Mouse (Mus musculus) megakaryocyte, embryonic 14.5 days (primary cell): ENCODE measurements around the gene Adprhl2. TPM values are rescaled to one million over a fixed set of nuclear protein-coding genes. Genes with fewer than 3 reads are reported as not detected.

ENCODE experiments used
- H3K27me3 ChIP-seq: replicated peaks from 2 replicates; pipeline ENCODE3; 2012; ENCODE audit warnings: inconsistent platforms
- H3K36me3 ChIP-seq: replicated peaks from 2 replicates; pipeline ENCODE3; 2012; ENCODE audit warnings: low read length, inconsistent platforms, mixed read lengths
- H3K4me1 ChIP-seq: 2 replicates; pipeline ENCODE4 v1.6.1; 2012; ENCODE audit warnings: inconsistent platforms
- H3K4me3 ChIP-seq: replicated peaks from 2 replicates; pipeline ENCODE3; 2012; ENCODE audit warnings: moderate library complexity, mild to moderate bottlenecking, inconsistent platforms
- H3K9me3 ChIP-seq: 2 replicates; pipeline ENCODE4 v1.6.1; 2012; ENCODE audit warnings: inconsistent platforms
- FLI1 ChIP-seq: IDR thresholded peaks from 2 replicates; pipeline ENCODE4 v1.6.1; 2012; ENCODE audit warnings: low read length, inconsistent platforms, mixed read lengths
- GATA1 ChIP-seq: IDR thresholded peaks from 3 replicates; pipeline ENCODE4 v1.6.1; 2012; ENCODE audit warnings: mixed read lengths, low read length, inconsistent platforms, borderline replicate concordance
- polyA plus RNA-seq: library from polyadenylated mRNA; stranded (reverse); fragments of >175 nt; gene quantifications from 2 replicates; pipeline ENCODE4 v1.2.3, GENCODE M21; 2012; ENCODE audit warnings: low replicate concordance; ENCODE audit not compliant: insufficient read depth

Adprhl2 gene
- polyA plus RNA-seq, 1 experiment: 35.0 TPM

GRCm38 (mm10) chr4:126277906-126278564 is 43.5 kb downstream of the Adprhl2 start:
- Histone ChIP-seq H3K27me3 (peaks cover 26% of the 10 kb centered on the region), H3K4me3 (peak overlapping the region; percentile 86), H3K36me3 (peaks cover 32% of the 10 kb centered on the region), H3K4me1 (peaks cover 14% of the 10 kb centered on the region), H3K9me3 (no peaks in the 10 kb centered on the region)
- no peak for TF ChIP-seq GATA1

- Histone ChIP-seq H3K4me1 (peaks cover 12% of the 10 kb centered on the region), H3K4me3 (no peak overlapping the region), H3K36me3 (peaks cover 48% of the 10 kb centered on the region), H3K9me3 (no peaks in the 10 kb centered on the region), H3K27me3 (peaks cover 11% of the 10 kb centered on the region)
- TF ChIP-seq GATA1 (no peak), FLI1 (no peak)
Observed at GRCm38 (mm10) chr4:126275681-126276131, 45.8 kb downstream of the Adprhl2 start.

- Histone ChIP-seq H3K9me3 (no peaks in the 10 kb centered on the region), H3K4me3 (no peak overlapping the region), H3K27me3 (peaks cover 7% of the 10 kb centered on the region), H3K4me1 (peaks cover 11% of the 10 kb centered on the region), H3K36me3 (peaks cover 53% of the 10 kb centered on the region)
- no peak for TF ChIP-seq FLI1
- no peak for TF ChIP-seq GATA1
Observed at GRCm38 (mm10) chr4:126275081-126275480, 46.4 kb downstream of the Adprhl2 start.

GRCm38 (mm10) chr4:126273753-126274152 is 47.8 kb downstream of the Adprhl2 start:
- Histone ChIP-seq H3K9me3 (no peaks in the 10 kb centered on the region), H3K27me3 (no peaks in the 10 kb centered on the region), H3K4me1 (peaks cover 14% of the 10 kb centered on the region)

GRCm38 (mm10) chr4:126269292-126269691 is 52.2 kb downstream of the Adprhl2 start:
- Histone ChIP-seq H3K9me3 (no peaks in the 10 kb centered on the region), H3K4me3 (no peak overlapping the region), H3K36me3 (peaks cover 64% of the 10 kb centered on the region), H3K27me3 (no peaks in the 10 kb centered on the region), H3K4me1 (peaks cover 19% of the 10 kb centered on the region)
- TF ChIP-seq GATA1: no peak
- TF ChIP-seq FLI1: no peak

More at GRCm38 (mm10) chr4:126273753-126274152, 47.8 kb downstream of the Adprhl2 start:
- Histone ChIP-seq H3K4me3 (no peak overlapping the region), H3K36me3 (peaks cover 56% of the 10 kb centered on the region)
- no peak for TF ChIP-seq FLI1
- TF ChIP-seq GATA1: no peak

Other genes starting within 250 kb of the Adprhl2 start
- 9.2 and 19.0 TPM in 2 replicates for gene Lsm10, start 225.1 kb downstream of the Adprhl2 start, polyA plus RNA-seq
- gene Stk40, start 217.7 kb downstream of the Adprhl2 start, polyA plus RNA-seq: 99.5 and 105 TPM in 2 replicates
- 18.4 and 56.4 TPM in 2 replicates for gene Eva1b, start 174.0 kb downstream of the Adprhl2 start, polyA plus RNA-seq
- 0.16 and 1.2 TPM in 2 replicates for gene Sh3d21, start 158.2 kb downstream of the Adprhl2 start, polyA plus RNA-seq
- 40.8 and 101 TPM in 2 replicates for gene Thrap3, start 118.9 kb downstream of the Adprhl2 start, polyA plus RNA-seq
- 90.9 and 105 TPM in 2 replicates for gene Map7d1, start 65.4 kb downstream of the Adprhl2 start, polyA plus RNA-seq
- 4.8 and 29.6 TPM in 2 replicates for gene Trappc3, start 59.4 kb downstream of the Adprhl2 start, polyA plus RNA-seq
- gene Col8a2, start 34.9 kb downstream of the Adprhl2 start, polyA plus RNA-seq: not detected in 2 replicates
- gene Tekt2, start 4.0 kb upstream of the Adprhl2 start, polyA plus RNA-seq: not detected in 2 replicates
- gene Ago3, start 107.9 kb upstream of the Adprhl2 start, polyA plus RNA-seq: 0.02 and 4.4 TPM in 2 replicates
- gene Ago1, start 146.9 kb upstream of the Adprhl2 start, polyA plus RNA-seq: 2.3 and 3.6 TPM in 2 replicates
- gene Ago4, start 211.8 kb upstream of the Adprhl2 start, polyA plus RNA-seq: 0.02 TPM in 1 of 2 replicates, not detected in the other
- gene Clspn, start 235.2 kb upstream of the Adprhl2 start, polyA plus RNA-seq: 1.7 TPM in 1 of 2 replicates, not detected in the other